Mouse (Mus musculus): ENCODE measurements at regions not wholly inside any gene's neighbourhood (a gene's known extent, or its start where the extent isn't known, plus 50 kb on each side); places are given as distances from the start of the nearest gene placed in this dataset.

DNA sequence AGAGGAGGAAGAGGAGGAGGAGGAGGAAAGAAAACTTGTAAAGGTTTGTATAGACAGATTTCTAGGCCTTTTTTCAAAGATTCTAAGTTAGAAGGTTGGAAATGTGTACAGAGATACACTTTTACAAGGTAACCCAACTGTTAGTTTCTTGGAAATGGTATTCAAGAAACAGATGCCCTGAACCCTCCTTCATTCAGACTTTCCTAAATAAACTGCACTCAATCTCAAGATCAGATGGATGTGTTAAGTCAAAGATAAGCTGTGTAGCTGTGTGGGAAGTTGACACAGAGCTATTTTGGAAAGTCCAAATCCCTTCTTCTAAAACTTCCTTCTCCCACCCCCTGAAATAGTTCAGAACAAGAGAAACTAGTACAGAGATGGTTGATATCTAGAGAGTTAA is 342.2 kb upstream of the Gm11042 start:
- no peak overlapping the region for H3K9ac ChIP-seq (replicated peaks)
- no peaks in the 10 kb centered on the region for H3K36me3 ChIP-seq
- H3K27ac ChIP-seq (replicated peaks): no peak overlapping the region
- no peaks in the 10 kb centered on the region for H3K4me1 ChIP-seq
- H3K9me3 ChIP-seq: no peaks in the 10 kb centered on the region
- no peak for ATAC-seq (ENCODE audit: low FRiP score, low read depth)
- H3K4me2 ChIP-seq (replicated peaks): no peak overlapping the region
- no peaks in the 10 kb centered on the region for H3K27me3 ChIP-seq
- no peak overlapping the region for H3K4me3 ChIP-seq

DNA sequence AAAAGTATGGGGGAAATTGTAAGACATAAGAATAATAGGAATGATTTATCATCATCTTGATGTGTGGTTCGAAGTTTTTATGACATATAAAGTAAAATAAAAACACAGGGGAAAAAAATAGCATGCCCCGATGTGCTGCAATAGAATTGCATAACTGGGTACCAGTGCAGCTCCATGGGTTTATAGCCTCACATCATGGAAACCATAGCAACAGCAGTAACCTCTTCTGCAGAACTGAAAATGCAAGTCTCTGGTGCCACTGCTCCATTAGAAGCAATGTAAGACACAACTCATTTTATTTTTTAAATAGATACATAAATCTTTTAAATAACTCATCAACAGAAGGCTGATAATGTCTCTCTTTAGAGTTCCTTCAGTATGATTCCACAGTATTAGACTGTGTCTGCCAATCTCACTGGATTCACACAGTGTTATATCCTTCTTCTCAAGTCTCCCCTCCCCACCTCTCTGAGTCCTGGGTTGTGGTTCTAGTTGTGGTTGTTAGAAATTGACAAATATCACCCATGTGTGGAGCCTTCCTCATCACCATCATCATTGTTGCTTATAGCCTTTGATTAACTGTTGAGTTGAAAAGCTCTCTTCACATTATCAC is 340.9 kb upstream of the Gm11042 start:
- no peak for ATAC-seq (ENCODE audit: low FRiP score, low read depth)
- no peak overlapping the region for H3K4me2 ChIP-seq (replicated peaks)
- H3K9me3 ChIP-seq: no peaks in the 10 kb centered on the region
- no peak overlapping the region for H3K9ac ChIP-seq (replicated peaks)
- no peaks in the 10 kb centered on the region for H3K27me3 ChIP-seq
- no peak overlapping the region for H3K27ac ChIP-seq (replicated peaks)
- 81% methylated on average over 2 of the region's 2 CpGs for WGBS
- no peaks in the 10 kb centered on the region for H3K4me1 ChIP-seq
- H3K4me3 ChIP-seq: no peak overlapping the region
- H3K36me3 ChIP-seq: no peaks in the 10 kb centered on the region

DNA sequence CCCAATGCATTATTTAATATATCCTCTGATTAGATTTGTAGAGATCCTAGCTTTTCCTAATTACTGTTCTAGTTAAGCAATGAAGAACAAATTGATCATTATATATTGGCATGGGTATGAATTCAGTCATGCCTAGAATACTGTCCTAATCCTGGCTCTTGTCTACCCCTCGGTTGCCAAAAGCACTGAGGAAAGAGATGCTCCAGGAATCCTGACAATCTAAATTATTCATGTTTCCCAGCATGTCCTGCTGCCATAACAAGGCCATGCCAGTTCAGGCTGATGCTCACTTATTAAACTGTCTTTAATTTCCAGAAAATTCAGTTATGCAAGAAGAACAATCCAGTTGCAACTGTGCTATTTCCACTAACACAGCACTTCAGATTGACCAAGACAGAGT is 335.1 kb upstream of the Gm11042 start:
- Histone ChIP-seq H3K36me3 (no peaks in the 10 kb centered on the region), H3K9me3 (no peaks in the 10 kb centered on the region), H3K9ac (replicated peaks) (no peak overlapping the region), H3K4me2 (replicated peaks) (no peak overlapping the region), H3K4me1 (no peaks in the 10 kb centered on the region), H3K4me3 (no peak overlapping the region), H3K27me3 (no peaks in the 10 kb centered on the region), H3K27ac (replicated peaks) (no peak overlapping the region)
- no peak for ATAC-seq (ENCODE audit: low FRiP score, low read depth)
- WGBS: 83% methylated on average over 1 of the region's 1 CpGs

DNA sequence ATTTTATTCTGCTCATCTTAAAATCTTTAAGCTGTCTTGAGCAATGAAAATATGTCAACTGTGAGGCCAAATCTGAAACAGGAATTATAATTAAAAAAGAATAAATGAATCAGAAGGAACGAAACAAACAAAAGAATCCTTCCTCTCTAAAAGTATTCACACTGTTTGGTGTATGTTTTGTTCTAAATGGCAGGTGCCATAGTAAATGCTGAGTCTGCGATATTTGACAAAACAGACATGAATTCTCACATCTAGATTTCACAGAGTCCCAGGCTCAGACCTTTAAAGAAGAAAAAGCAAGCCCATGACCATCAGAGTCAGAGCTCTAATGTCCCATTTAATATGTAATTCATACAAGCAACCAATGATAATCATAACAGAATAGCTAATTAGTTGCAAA is 316.6 kb upstream of the Gm11042 start:
- ATAC-seq (ENCODE audit: low FRiP score, low read depth): no peak
- Histone ChIP-seq H3K4me1 (no peaks in the 10 kb centered on the region), H3K36me3 (no peaks in the 10 kb centered on the region), H3K4me3 (no peak overlapping the region), H3K9ac (replicated peaks) (no peak overlapping the region), H3K4me2 (replicated peaks) (no peak overlapping the region), H3K27me3 (no peaks in the 10 kb centered on the region), H3K27ac (replicated peaks) (no peak overlapping the region), H3K9me3 (no peaks in the 10 kb centered on the region)
- 85% methylated on average over 2 of the region's 2 CpGs for WGBS

DNA sequence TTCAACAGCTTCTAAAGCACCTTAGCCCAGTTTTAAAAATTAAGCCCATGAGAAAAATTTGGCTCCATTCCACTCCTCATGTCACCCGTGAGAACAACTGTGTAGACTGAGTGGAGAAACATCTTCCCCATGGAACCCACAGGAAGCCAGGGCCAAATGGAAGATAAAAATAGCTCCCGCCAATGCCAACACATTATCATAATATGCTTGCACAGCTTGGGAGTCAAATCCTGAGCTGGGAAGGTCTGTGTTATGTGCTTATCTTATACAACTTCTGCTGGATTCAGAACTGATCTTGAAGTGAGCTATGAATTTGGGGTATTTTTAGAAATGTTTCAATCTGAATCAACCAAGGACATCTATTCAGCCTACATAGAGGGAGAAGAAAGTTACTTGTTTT is 279.0 kb upstream of the Gm11042 start:
- Histone ChIP-seq H3K9ac (replicated peaks) (no peak overlapping the region), H3K4me2 (replicated peaks) (no peak overlapping the region), H3K9me3 (no peaks in the 10 kb centered on the region), H3K27ac (replicated peaks) (no peak overlapping the region), H3K4me3 (no peak overlapping the region), H3K36me3 (no peaks in the 10 kb centered on the region), H3K4me1 (no peaks in the 10 kb centered on the region), H3K27me3 (no peaks in the 10 kb centered on the region)
- WGBS: 87% methylated on average over 2 of the region's 2 CpGs
- ATAC-seq (ENCODE audit: low FRiP score, low read depth): no peak

DNA sequence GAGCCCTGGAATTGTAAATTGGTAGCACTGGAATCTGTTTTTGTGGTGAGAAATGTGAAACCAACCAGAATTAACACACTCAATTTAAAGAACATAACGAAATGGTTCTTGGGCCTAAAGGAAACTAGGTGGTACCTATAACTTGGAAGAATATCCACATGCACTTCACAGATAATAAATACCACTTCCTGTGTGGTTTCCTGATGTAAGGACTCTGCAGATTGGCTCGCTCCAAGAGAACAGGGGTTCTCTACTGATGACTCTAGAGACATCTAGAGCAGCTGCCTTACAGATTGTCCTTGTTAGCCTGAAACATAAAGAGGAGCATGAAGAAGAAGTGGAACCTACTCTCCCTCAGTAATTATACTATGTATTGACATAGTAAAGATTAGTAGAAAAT is 238.4 kb upstream of the Gm11042 start:
- Histone ChIP-seq H3K4me2 (replicated peaks) (no peak overlapping the region), H3K4me1 (no peaks in the 10 kb centered on the region), H3K9ac (replicated peaks) (no peak overlapping the region), H3K4me3 (no peak overlapping the region), H3K9me3 (no peaks in the 10 kb centered on the region), H3K27ac (replicated peaks) (no peak overlapping the region), H3K27me3 (no peaks in the 10 kb centered on the region), H3K36me3 (no peaks in the 10 kb centered on the region)
- WGBS: 93% methylated on average over 2 of the region's 2 CpGs
- ATAC-seq (ENCODE audit: low FRiP score, low read depth): no peak

DNA sequence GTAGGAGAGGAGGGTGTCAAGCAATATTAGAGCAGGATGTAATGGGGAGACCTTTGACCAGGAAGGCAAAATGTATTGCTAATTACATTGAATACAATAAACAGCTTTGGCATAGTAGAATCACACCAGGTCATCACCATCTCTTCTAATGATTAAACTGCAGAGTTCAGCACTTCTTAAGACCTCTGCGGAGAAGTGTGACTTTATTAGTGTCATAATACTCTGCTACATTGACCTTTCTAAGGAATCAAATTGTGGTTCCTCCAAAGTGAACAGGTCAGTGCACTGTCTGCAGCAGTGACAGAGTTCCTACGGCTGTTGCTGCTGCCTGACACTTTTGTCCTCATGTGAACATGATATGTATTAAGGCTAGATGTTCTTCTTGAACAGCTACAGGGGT is 228.0 kb upstream of the Gm11042 start:
- Histone ChIP-seq H3K27me3 (no peaks in the 10 kb centered on the region), H3K4me2 (replicated peaks) (no peak overlapping the region), H3K9me3 (no peaks in the 10 kb centered on the region), H3K4me1 (no peaks in the 10 kb centered on the region), H3K27ac (replicated peaks) (no peak overlapping the region), H3K36me3 (no peaks in the 10 kb centered on the region), H3K4me3 (no peak overlapping the region), H3K9ac (replicated peaks) (no peak overlapping the region)
- ATAC-seq (ENCODE audit: low FRiP score, low read depth): no peak
- 87% methylated on average over 2 of the region's 2 CpGs for WGBS

DNA sequence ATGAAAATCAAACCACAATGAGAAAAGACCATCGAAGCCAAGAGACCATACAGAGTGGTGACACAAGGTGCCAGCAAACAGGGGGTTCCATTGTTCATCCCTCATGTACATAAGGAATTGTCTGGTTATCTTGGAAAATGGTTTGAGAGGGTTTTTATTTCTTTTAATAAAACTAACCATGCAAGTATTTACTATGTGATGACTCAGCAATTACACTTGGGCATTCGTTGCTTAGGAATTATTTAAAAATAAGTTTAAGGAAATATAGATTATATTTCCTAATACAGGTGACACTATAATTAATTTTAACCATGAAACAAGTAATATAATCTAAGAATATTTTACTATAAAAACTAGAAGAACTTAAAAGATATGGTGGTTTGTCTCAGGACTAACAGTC is 218.7 kb upstream of the Gm11042 start:
- H3K4me2 ChIP-seq (replicated peaks): no peak overlapping the region
- no peaks in the 10 kb centered on the region for H3K9me3 ChIP-seq
- no peak overlapping the region for H3K4me3 ChIP-seq
- H3K27me3 ChIP-seq: no peaks in the 10 kb centered on the region
- H3K27ac ChIP-seq (replicated peaks): no peak overlapping the region
- H3K9ac ChIP-seq (replicated peaks): no peak overlapping the region
- 81% methylated on average over 2 of the region's 2 CpGs for WGBS
- no peak for ATAC-seq (ENCODE audit: low FRiP score, low read depth)
- H3K36me3 ChIP-seq: no peaks in the 10 kb centered on the region
- H3K4me1 ChIP-seq: no peaks in the 10 kb centered on the region

DNA sequence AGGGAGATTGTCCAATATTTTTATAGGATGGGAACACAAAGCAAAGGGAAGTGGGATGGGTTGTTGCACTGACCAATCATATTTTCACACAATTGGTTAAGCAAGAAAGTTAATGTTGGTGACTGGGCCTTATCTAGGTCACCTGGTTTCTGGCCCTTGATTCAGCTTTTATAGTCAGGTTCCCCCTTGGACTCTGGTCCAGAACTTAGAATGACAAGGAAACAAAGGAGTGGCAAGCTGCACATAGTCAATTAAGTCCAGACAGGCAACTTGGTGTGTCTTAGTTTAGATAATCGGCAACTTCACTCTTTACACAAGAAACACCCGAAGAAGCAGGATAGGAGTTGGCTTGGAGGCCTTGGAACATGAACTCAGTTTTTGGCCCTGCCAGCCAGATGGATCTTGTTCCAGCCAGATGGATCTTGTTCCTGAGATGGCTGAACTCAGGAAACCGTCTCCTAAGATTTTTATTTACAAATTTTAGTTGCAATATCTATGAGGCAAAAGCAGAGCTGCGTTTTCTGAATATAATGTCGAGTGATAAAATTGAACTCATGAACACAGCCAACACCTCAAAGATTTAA is 212.9 kb upstream of the Gm11042 start:
- Histone ChIP-seq H3K36me3 (no peaks in the 10 kb centered on the region), H3K4me2 (replicated peaks) (no peak overlapping the region), H3K4me3 (no peak overlapping the region), H3K27ac (replicated peaks) (no peak overlapping the region), H3K27me3 (no peaks in the 10 kb centered on the region), H3K9ac (replicated peaks) (no peak overlapping the region), H3K4me1 (0 out of 2 replicates have a peak, but pooled peaks cover 4% of the 10 kb centered on the region), H3K9me3 (no peaks in the 10 kb centered on the region)
- ATAC-seq (ENCODE audit: low FRiP score, low read depth): no peak
- 94% methylated on average over 5 of the region's 5 CpGs for WGBS

DNA sequence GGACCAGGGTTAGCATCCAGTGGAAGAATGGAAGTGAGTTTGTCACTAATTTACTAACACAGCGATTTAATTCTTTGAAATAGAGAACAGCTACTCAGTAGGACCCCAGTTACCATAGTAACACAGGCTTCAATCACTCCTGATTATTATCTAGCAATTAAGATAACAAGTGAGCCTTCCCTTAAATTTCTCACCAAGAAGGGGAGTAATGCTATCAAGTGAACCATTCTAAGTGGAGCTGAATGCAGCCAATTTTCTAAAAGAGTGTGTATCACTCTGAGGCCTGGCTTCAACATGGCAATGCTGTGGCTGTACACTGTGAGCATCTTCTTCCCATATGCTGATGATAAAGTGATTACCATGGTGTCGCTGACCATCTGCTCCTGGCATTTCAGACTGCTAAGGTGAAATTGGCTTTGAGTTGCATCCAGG is 211.0 kb upstream of the Gm11042 start:
- Histone ChIP-seq H3K27me3 (no peaks in the 10 kb centered on the region), H3K9me3 (no peaks in the 10 kb centered on the region), H3K4me3 (no peak overlapping the region), H3K36me3 (no peaks in the 10 kb centered on the region), H3K9ac (replicated peaks) (no peak overlapping the region), H3K27ac (replicated peaks) (no peak overlapping the region), H3K4me2 (replicated peaks) (no peak overlapping the region), H3K4me1 (0 out of 2 replicates have a peak, but pooled peaks cover 4% of the 10 kb centered on the region)
- WGBS: 43% methylated on average over 2 of the region's 2 CpGs
- peak; percentile 65; the same call in 1 of the 2 replicates for ATAC-seq (ENCODE audit: low FRiP score, low read depth)

DNA sequence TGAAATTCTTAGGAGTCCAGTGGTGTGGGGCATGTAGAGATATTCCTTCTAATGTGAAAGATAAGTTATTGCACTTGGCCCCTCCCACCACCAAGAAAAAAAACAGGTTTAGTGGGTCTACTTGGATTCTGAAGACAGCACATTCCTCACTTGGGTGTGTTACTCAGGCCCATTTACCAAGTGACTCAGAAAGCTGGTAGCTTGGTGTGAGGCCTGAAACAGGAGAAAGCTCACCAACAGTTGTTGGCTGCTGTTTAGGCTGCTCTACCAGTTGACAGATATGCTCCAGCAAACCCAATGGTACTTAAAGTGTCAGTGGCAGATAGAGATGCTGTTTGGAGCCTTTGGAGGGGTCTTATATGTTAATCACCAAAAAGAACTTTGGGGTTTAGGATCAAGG is 207.8 kb upstream of the Gm11042 start:
- no peak overlapping the region for H3K9ac ChIP-seq (replicated peaks)
- ATAC-seq (ENCODE audit: low FRiP score, low read depth): no peak
- 0 out of 2 replicates have a peak, but pooled peaks cover 4% of the 10 kb centered on the region for H3K4me1 ChIP-seq
- no peak overlapping the region for H3K4me3 ChIP-seq
- no peaks in the 10 kb centered on the region for H3K27me3 ChIP-seq
- H3K9me3 ChIP-seq: no peaks in the 10 kb centered on the region
- no peak overlapping the region for H3K4me2 ChIP-seq (replicated peaks)
- no peaks in the 10 kb centered on the region for H3K36me3 ChIP-seq
- H3K27ac ChIP-seq (replicated peaks): no peak overlapping the region

DNA sequence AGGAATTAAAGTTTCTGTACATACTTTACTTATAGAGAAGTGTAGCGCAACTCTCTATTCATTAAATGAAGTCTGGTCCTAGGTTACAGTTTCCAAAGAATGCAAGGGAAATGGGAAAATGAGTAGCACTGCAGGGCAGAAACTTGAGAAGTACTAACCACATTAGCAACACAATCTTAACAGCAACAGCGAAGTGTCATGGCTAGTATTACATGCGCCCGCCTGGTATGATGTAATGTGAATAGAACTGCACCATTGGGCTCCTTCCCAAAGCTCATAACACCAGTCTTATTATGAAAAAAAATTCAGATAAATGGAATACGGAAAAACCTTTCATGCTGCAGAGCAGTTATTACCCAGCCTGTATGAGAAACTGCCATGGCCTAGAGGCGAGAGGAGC is 201.8 kb upstream of the Gm11042 start:
- ATAC-seq (ENCODE audit: low FRiP score, low read depth): no peak
- H3K27me3 ChIP-seq: no peaks in the 10 kb centered on the region
- no peak overlapping the region for H3K9ac ChIP-seq (replicated peaks)
- no peak overlapping the region for H3K27ac ChIP-seq (replicated peaks)
- no peaks in the 10 kb centered on the region for H3K36me3 ChIP-seq
- H3K9me3 ChIP-seq: no peaks in the 10 kb centered on the region
- H3K4me1 ChIP-seq: no peaks in the 10 kb centered on the region
- H3K4me3 ChIP-seq: no peak overlapping the region
- no peak overlapping the region for H3K4me2 ChIP-seq (replicated peaks)
- WGBS: 93% methylated on average over 6 of the region's 6 CpGs

DNA sequence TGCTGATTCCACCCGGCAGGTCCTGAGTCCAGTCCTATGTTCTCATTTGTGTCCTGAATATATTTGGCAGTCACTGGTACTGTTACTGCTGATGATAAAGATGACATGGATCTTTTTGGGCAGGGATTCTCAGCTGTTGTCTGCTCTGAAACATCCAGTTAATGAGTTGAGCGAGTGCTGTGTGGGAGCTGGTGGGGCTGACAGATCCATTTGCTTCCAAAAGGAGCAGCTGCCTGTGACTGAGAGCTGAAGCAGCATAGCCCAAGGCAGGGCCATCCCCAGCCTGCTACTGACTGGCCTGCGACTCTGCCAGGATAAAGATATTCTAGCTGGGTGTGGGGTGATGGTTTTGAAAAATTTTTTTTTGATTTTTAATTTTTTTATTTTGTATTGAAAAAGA is 200.3 kb upstream of the Gm11042 start:
- no peaks in the 10 kb centered on the region for H3K9me3 ChIP-seq
- whole genome bisulfite sequencing: 58% methylated on average over 3 of the region's 3 CpGs
- H3K9ac ChIP-seq (replicated peaks): no peak overlapping the region
- H3K36me3 ChIP-seq: no peaks in the 10 kb centered on the region
- ATAC-seq (ENCODE audit: low FRiP score, low read depth): peak; percentile 56; the same call in 1 of the 2 replicates
- no peaks in the 10 kb centered on the region for H3K27me3 ChIP-seq
- no peak overlapping the region for H3K27ac ChIP-seq (replicated peaks)
- H3K4me1 ChIP-seq: no peaks in the 10 kb centered on the region
- no peak overlapping the region for H3K4me2 ChIP-seq (replicated peaks)
- H3K4me3 ChIP-seq: no peak overlapping the region

Measured in midbrain, embryonic 12.5 days (tissue).